Mouse (Mus musculus) heart, embryonic 10.5 days (tissue): ENCODE results near the gene Cenpu. TPM values are rescaled to one million over a fixed set of nuclear protein-coding genes. Genes with fewer than 3 reads are reported as not detected.

Experiments
- DNase-seq: peaks from one replicate; pipeline ENCODE4 v3.0.0-alpha.2; 2017; ENCODE audit warnings: low spot score
- H3K27ac ChIP-seq: fragments of 300-500 bp; sonication (generic); 2 replicates; pipeline ENCODE4 v1.5.1; 2016; ENCODE audit warnings: mild to moderate bottlenecking
- H3K27me3 ChIP-seq: fragments of 300-500 bp; sonication (generic); 2 replicates; pipeline ENCODE4 v1.6.1; 2016; ENCODE audit warnings: mild to moderate bottlenecking; ENCODE audit not compliant: poor library complexity, insufficient read depth, severe bottlenecking
- H3K36me3 ChIP-seq: fragments of 300-500 bp; sonication (generic); 2 replicates; pipeline ENCODE4 v1.6.1; 2016; ENCODE audit warnings: mild to moderate bottlenecking, moderate library complexity
- H3K4me1 ChIP-seq: fragments of 300-500 bp; sonication (generic); 2 replicates; pipeline ENCODE4 v1.6.1; 2016; ENCODE audit warnings: mild to moderate bottlenecking
- H3K4me3 ChIP-seq: fragments of 300-500 bp; sonication (generic); 2 replicates; pipeline ENCODE4 v1.5.1; 2016; ENCODE audit warnings: mild to moderate bottlenecking, moderate library complexity
- H3K9me3 ChIP-seq: fragments of 300-500 bp; sonication (generic); 2 replicates; pipeline ENCODE4 v1.6.1; 2016; ENCODE audit warnings: mild to moderate bottlenecking, moderate library complexity
- WGBS: fragments of 180-500 bp; shearing (Covaris S2); methylation state at CpG from one replicate; pipeline ENCODE4 v1.1.7; 2016; 5-methylcytosine and 5-hydroxymethylcytosine counted together
- polyA plus RNA-seq: library from polyadenylated mRNA; unstranded; fragments of >200 nt; fragmentation: Nextera tagmentation; extraction: Ambion mirVana; gene quantifications from 2 replicates; pipeline ENCODE4 v1.2.1, GENCODE M21; 2016

The Cenpu gene
- polyA plus RNA-seq, 1 experiment from 2014 or later, result 16.4 TPM

GRCm38 (mm10) chr8:46615936-46616335, 64.1 kb downstream of the Cenpu start:
- Histone ChIP-seq H3K36me3 (no peaks in the 10 kb centered on the region), H3K27ac (0 out of 2 replicates have a peak overlapping the region, but pooled peaks have one; percentile 89), H3K9me3 (no peaks in the 10 kb centered on the region), H3K4me1 (peaks cover 25% of the 10 kb centered on the region), H3K4me3 (peak overlapping the region; percentile 88), H3K27me3 (no peaks in the 10 kb centered on the region)
- no peak for DNase-seq
- 55% methylated on average over 8 of the region's 8 CpGs for WGBS

DNA sequence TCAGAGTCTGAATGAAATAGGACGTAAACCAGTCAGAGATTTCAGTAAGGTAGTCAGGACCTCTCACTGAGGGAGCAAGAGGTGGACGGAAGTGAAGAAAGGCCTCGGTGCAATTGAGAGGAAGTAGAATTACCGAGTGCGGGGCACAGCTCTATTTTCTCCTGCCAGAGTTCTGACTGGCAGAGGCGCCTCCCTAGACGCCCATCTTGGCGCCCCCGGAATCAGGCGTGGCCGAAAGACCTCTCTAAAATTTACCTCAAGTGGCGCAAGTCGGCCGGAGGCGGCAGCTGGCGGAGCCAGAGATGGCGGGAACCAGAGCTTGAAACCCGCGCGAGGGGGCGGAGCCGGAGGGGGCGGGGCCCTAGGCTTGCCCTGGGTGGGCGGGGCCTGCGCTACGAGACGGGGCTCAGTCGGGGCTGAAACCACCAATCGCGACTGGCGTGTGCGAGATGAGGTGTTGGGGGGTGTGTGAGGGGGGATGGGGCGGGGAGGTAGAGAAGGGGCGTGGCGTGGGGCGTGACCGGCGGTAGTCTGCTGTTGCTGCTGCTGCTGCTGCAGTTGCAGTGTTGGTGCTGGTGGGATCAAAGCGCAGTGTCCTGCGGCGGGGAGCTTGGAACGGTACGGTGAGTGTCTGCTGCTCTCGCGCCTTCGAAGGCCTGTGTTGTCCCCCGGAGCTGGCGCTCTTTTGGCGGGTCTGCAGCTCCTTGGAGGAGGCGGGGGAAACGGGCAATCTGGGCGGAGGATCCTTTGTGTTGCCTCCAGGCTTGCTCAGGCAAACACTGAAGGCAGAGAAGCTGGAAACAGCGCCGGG, 65.3 kb downstream of the Cenpu start, which contains the start of the genes Primpol and Casp3:
Gene Primpol, minus strand, starts transcription at position 334 of the 811 bp plus-strand sequence.
Gene Casp3, plus strand, starts transcription at position 413 of the 811 bp plus-strand sequence.
- peaks cover 25% of the 10 kb centered on the region for H3K4me1 ChIP-seq
- under 1% methylated on average over 53 of the region's 54 CpGs for WGBS
- DNase-seq, result peak; percentile 98

DNA sequence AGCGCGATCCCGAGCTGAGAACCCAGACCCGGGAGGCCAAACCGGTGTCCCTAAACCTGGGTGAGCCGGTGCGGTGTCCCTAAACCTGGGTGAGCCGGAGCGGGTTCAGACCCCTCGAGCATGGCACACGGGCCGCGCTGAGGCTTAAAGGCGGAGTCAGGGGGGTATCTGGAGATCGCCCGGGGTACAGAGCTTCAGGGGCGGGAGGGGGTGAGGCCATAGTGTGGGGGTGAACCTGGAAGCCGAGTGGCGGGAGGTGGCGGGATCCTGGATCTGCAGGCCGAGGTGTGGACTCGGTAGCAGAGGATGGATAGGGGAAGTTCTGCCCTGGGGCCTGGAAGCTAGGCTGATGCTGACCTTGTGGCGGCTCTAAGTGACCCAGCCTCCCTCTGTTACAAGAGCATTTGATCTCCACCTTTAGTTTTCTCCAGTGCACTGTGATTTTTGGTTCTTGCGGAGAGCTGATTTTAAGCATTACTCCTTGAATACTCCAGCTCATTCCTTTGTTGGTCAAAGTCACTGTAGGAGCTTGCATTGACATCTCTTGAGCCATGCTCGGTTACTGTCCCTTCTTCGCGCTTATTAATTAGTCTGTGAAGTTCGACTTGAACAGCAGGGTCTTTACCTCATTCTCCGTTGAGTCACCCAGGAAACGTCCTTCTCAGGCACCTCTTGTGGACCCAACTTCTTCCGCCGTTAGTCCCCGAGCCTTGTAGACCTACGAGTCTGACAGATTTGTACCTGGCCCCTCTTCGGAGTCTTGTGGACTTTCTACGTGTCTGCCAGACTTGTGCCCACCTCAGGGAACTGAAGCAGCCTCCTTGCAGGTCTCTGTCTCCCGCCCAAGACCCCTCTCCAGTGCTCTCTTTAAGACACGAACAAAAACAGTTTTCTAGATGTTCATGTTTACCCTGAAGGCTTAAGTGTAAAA, 66.1 kb downstream of the Cenpu start:
- peaks cover 25% of the 10 kb centered on the region for H3K4me1 ChIP-seq
- H3K4me3 ChIP-seq, result peak overlapping the region; percentile 88
- under 1% methylated on average over 38 of the region's 38 CpGs for WGBS
- no peaks in the 10 kb centered on the region for H3K9me3 ChIP-seq
- H3K27ac ChIP-seq, result peak overlapping the region; percentile 89
- H3K27me3 ChIP-seq, result no peaks in the 10 kb centered on the region
- no peak for DNase-seq
- H3K36me3 ChIP-seq, result no peaks in the 10 kb centered on the region

More for the DNA sequence above, 65.3 kb downstream of the Cenpu start, which contains the start of the genes Primpol and Casp3:
- no peaks in the 10 kb centered on the region for H3K27me3 ChIP-seq
- peak within 1 kb of the TSS; percentile 88 for H3K4me3 ChIP-seq
- H3K27ac ChIP-seq, result peak within 1 kb of the TSS; percentile 89
- no peaks in the 10 kb centered on the region for H3K36me3 ChIP-seq
- H3K9me3 ChIP-seq, result no peaks in the 10 kb centered on the region

DNA sequence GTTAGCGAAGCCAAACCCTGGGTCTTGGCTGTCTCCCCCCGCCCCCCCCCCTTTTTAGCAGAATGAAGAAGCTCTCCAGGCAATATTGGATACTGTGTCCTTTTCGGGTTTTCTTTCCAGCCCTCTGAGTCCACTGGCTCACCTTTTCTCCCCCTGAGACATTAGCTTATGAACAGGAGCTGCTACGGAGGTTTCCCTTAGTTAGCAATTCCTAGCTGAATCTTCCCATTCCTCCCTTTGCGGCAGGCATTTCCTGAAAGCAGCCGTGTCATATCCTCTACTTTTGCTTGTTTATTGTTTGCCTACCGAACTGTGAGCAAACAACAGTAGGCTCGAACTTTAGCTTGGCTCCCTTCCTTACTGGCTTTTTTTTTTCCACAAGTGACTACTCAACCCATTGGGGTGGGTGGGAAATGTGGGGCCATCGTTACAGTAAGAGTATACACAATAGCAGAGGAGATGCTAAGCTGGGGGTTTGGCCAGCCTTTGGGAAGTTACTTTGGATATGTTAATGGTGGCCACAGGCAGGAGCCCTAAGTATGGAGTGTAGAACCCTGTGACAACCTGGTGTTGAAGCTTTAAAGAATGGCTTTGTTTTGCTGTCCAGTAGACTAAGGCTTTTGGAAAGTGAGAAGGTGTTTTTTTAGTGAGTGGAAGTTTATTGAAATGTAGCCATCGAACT, 67.0 kb downstream of the Cenpu start:
- Histone ChIP-seq H3K4me3 (peak overlapping the region; percentile 88), H3K27ac (peak overlapping the region; percentile 89), H3K4me1 (peaks cover 19% of the 10 kb centered on the region), H3K36me3 (no peaks in the 10 kb centered on the region), H3K27me3 (no peaks in the 10 kb centered on the region), H3K9me3 (no peaks in the 10 kb centered on the region)
- DNase-seq, result no peak
- 7% methylated on average over 10 of the region's 10 CpGs for WGBS

DNA sequence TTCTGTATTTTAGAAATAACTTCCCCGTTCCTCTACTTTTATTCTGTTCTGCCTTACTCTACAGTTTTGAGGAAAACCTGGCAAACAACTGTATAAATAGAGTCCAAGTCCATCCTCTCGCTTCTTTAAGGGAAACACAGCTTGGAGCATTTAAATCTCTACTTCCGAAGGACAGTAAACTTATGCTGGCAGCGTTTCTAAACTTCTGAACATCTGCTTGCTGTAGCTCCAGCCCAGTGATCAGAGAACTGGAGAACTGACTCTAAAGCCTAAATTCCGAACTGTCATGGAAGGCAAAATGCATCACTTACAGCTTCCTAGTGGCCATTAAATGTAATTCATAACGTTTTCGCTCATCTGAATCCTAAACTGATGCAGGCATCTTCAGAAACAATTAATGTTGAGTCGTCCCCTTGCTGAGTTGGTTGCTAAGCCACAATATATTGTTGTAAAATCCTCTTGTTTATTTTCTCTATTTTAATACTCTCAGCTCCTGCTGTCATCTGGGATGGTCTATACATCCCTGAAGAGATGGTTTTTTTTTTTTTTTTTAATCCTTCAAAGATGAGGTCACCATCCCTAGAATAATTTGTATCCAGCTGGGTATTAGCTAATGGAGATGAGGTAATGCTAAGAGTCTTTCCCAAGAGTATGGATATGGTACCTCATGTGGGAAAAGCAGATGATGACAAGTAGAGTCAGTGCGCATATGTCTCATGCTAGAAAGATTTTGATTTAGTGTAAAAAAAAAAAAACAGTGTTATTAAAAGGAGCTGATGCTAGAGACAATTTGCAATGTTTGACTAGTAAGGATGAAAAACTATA, 70.8 kb downstream of the Cenpu start:
- Histone ChIP-seq H3K27ac (no peak overlapping the region), H3K36me3 (no peaks in the 10 kb centered on the region), H3K4me3 (no peak overlapping the region), H3K27me3 (no peaks in the 10 kb centered on the region), H3K9me3 (no peaks in the 10 kb centered on the region), H3K4me1 (peaks cover 12% of the 10 kb centered on the region)
- 90% methylated on average over 9 of the region's 9 CpGs for WGBS
- DNase-seq, result no peak

- H3K27me3 ChIP-seq, result no peaks in the 10 kb centered on the region
- H3K36me3 ChIP-seq, result 0 out of 2 replicates have a peak, but pooled peaks cover under 1% of the 10 kb centered on the region
- H3K9me3 ChIP-seq, result no peaks in the 10 kb centered on the region
- peaks cover 2% of the 10 kb centered on the region; the same call in 1 of the 2 replicates for H3K4me1 ChIP-seq
- H3K4me3 ChIP-seq, result no peak overlapping the region
- WGBS, result 56% methylated on average over 1 of the region's 1 CpGs
- H3K27ac ChIP-seq, result no peak overlapping the region
- no peak for DNase-seq
Measured at GRCm38 (mm10) chr8:46625166-46625565, 73.3 kb downstream of the Cenpu start.

GRCm38 (mm10) chr8:46626642-46627041, 74.8 kb downstream of the Cenpu start:
- peaks cover 2% of the 10 kb centered on the region; the same call in 1 of the 2 replicates for H3K4me1 ChIP-seq
- WGBS, result 90% methylated on average over 5 of the region's 5 CpGs
- no peaks in the 10 kb centered on the region for H3K9me3 ChIP-seq
- no peak for DNase-seq
- no peak overlapping the region for H3K4me3 ChIP-seq
- H3K27me3 ChIP-seq, result no peaks in the 10 kb centered on the region
- H3K27ac ChIP-seq, result no peak overlapping the region
- peaks cover 11% of the 10 kb centered on the region; the same call in 1 of the 2 replicates for H3K36me3 ChIP-seq

- peaks cover 18% of the 10 kb centered on the region for H3K36me3 ChIP-seq
- no peak for DNase-seq
- WGBS, result 75% methylated on average over 7 of the region's 7 CpGs
- H3K4me1 ChIP-seq, result peaks cover 6% of the 10 kb centered on the region; the same call in 1 of the 2 replicates
- no peak overlapping the region for H3K27ac ChIP-seq
- H3K4me3 ChIP-seq, result no peak overlapping the region
- H3K27me3 ChIP-seq, result no peaks in the 10 kb centered on the region
- H3K9me3 ChIP-seq, result no peaks in the 10 kb centered on the region
Measured at GRCm38 (mm10) chr8:46627881-46628280, 76.1 kb downstream of the Cenpu start.

DNA sequence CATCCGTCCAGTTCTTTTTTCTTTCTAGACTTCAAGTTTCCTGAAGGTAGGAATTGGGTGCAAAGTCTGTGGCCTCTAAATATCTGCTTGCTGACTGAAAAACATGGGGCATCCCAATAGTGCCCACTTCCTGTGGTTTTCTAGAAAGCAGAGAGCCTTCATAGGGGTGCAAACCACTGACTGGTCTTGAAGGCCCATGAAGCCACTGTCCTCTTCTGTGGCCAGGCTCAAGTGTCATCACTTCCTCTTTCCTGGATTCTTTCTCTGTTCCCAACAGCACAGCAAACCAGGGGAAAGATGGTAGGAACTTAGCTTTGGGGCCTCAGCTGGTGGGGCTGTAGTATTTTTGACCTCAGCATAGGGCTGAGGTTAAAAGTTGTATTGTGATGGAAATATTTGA, 76.8 kb downstream of the Cenpu start:
- Histone ChIP-seq H3K27ac (no peak overlapping the region), H3K27me3 (no peaks in the 10 kb centered on the region), H3K9me3 (no peaks in the 10 kb centered on the region), H3K36me3 (peaks cover 26% of the 10 kb centered on the region), H3K4me1 (peaks cover 6% of the 10 kb centered on the region; the same call in 1 of the 2 replicates), H3K4me3 (no peak overlapping the region)
- no peak for DNase-seq
- 87% methylated on average over 1 of the region's 1 CpGs for WGBS
